Mouse (Mus musculus): ENCODE measurements at regions not wholly inside any gene's neighbourhood (a gene's known extent, or its start where the extent isn't known, plus 50 kb on each side); places are given as distances from the start of the nearest gene placed in this dataset.

- Histone ChIP-seq H3K9ac (no peak overlapping the region), H3K36me3 (no peaks in the 10 kb centered on the region), H3K4me3 (no peak overlapping the region), H3K27ac (replicated peaks) (no peak overlapping the region), H3K4me2 (no peak overlapping the region), H3K27me3 (no peaks in the 10 kb centered on the region), H3K9me3 (no peaks in the 10 kb centered on the region), H3K4me1 (replicated peaks) (no peaks in the 10 kb centered on the region)
- no peak for ATAC-seq (ENCODE audit: low FRiP score, low read depth)
- 91% methylated on average over 2 of the region's 2 CpGs for WGBS
These were observed 651.9 kb upstream of the Klhl1 start for GRCm38 (mm10) chr14:97170841-97171240.

- Histone ChIP-seq H3K4me1 (replicated peaks) (no peaks in the 10 kb centered on the region), H3K36me3 (no peaks in the 10 kb centered on the region), H3K4me2 (no peak overlapping the region), H3K9me3 (no peaks in the 10 kb centered on the region), H3K9ac (no peak overlapping the region), H3K27me3 (no peaks in the 10 kb centered on the region), H3K27ac (replicated peaks) (no peak overlapping the region), H3K4me3 (no peak overlapping the region)
- WGBS, result 93% methylated on average over 2 of the region's 2 CpGs
- no peak for ATAC-seq (ENCODE audit: low FRiP score, low read depth)
These were observed 646.9 kb upstream of the Klhl1 start for GRCm38 (mm10) chr14:97165793-97166192.

GRCm38 (mm10) chr14:97148997-97149653, 630.2 kb upstream of the Klhl1 start:
- H3K9ac ChIP-seq, result no peak overlapping the region
- 89% methylated on average over 9 of the region's 9 CpGs for WGBS
- H3K4me1 ChIP-seq (replicated peaks), result no peaks in the 10 kb centered on the region
- H3K4me2 ChIP-seq, result no peak overlapping the region
- no peak overlapping the region for H3K4me3 ChIP-seq
- H3K9me3 ChIP-seq, result no peaks in the 10 kb centered on the region
- no peak overlapping the region for H3K27ac ChIP-seq (replicated peaks)
- H3K27me3 ChIP-seq, result no peaks in the 10 kb centered on the region
- no peaks in the 10 kb centered on the region for H3K36me3 ChIP-seq
- no peak for ATAC-seq (ENCODE audit: low FRiP score, low read depth)

- Histone ChIP-seq H3K27ac (replicated peaks) (no peak overlapping the region), H3K36me3 (no peaks in the 10 kb centered on the region), H3K4me2 (no peak overlapping the region), H3K27me3 (no peaks in the 10 kb centered on the region), H3K4me3 (no peak overlapping the region), H3K9me3 (no peaks in the 10 kb centered on the region), H3K4me1 (replicated peaks) (no peaks in the 10 kb centered on the region), H3K9ac (no peak overlapping the region)
- 91% methylated on average over 8 of the region's 8 CpGs for WGBS
- ATAC-seq (ENCODE audit: low FRiP score, low read depth), result no peak
These were observed 597.2 kb upstream of the Klhl1 start for GRCm38 (mm10) chr14:97115918-97116635.

- no peaks in the 10 kb centered on the region for H3K36me3 ChIP-seq
- H3K9me3 ChIP-seq, result no peaks in the 10 kb centered on the region
- H3K4me3 ChIP-seq, result no peak overlapping the region
- no peak overlapping the region for H3K9ac ChIP-seq
- ATAC-seq (ENCODE audit: low FRiP score, low read depth), result no peak; the same call in 1 of the 2 replicates
- 48% methylated on average over 4 of the region's 4 CpGs for WGBS
- no peaks in the 10 kb centered on the region for H3K4me1 ChIP-seq (replicated peaks)
- H3K27ac ChIP-seq (replicated peaks), result no peak overlapping the region
- no peak overlapping the region for H3K4me2 ChIP-seq
- no peaks in the 10 kb centered on the region for H3K27me3 ChIP-seq
These were observed 582.3 kb upstream of the Klhl1 start for GRCm38 (mm10) chr14:97101090-97101675.

GRCm38 (mm10) chr14:97093389-97093788, 574.5 kb upstream of the Klhl1 start:
- no peak overlapping the region for H3K9ac ChIP-seq
- H3K36me3 ChIP-seq, result no peaks in the 10 kb centered on the region
- WGBS, result 82% methylated on average over 7 of the region's 7 CpGs
- no peaks in the 10 kb centered on the region for H3K27me3 ChIP-seq
- no peak for ATAC-seq (ENCODE audit: low FRiP score, low read depth)
- no peak overlapping the region for H3K4me3 ChIP-seq
- H3K4me2 ChIP-seq, result no peak overlapping the region
- no peak overlapping the region for H3K27ac ChIP-seq (replicated peaks)
- no peaks in the 10 kb centered on the region for H3K4me1 ChIP-seq (replicated peaks)
- no peaks in the 10 kb centered on the region for H3K9me3 ChIP-seq

- no peak overlapping the region for H3K4me3 ChIP-seq
- 91% methylated on average over 4 of the region's 4 CpGs for WGBS
These were observed 570.0 kb upstream of the Klhl1 start for GRCm38 (mm10) chr14:97088863-97089262.

GRCm38 (mm10) chr14:97087346-97087745, 568.4 kb upstream of the Klhl1 start:
- no peak for ATAC-seq (ENCODE audit: low FRiP score, low read depth)
- H3K9ac ChIP-seq, result no peak overlapping the region
- no peak overlapping the region for H3K4me3 ChIP-seq
- 36% methylated on average over 2 of the region's 2 CpGs for WGBS
- no peak overlapping the region for H3K4me2 ChIP-seq
- no peaks in the 10 kb centered on the region for H3K9me3 ChIP-seq
- no peaks in the 10 kb centered on the region for H3K27me3 ChIP-seq
- no peaks in the 10 kb centered on the region for H3K4me1 ChIP-seq (replicated peaks)
- H3K27ac ChIP-seq (replicated peaks), result no peak overlapping the region
- H3K36me3 ChIP-seq, result no peaks in the 10 kb centered on the region

More at GRCm38 (mm10) chr14:97088863-97089262, 570.0 kb upstream of the Klhl1 start:
- Histone ChIP-seq H3K27me3 (no peaks in the 10 kb centered on the region), H3K4me1 (replicated peaks) (no peaks in the 10 kb centered on the region), H3K4me2 (no peak overlapping the region), H3K9ac (no peak overlapping the region), H3K27ac (replicated peaks) (no peak overlapping the region), H3K9me3 (no peaks in the 10 kb centered on the region), H3K36me3 (no peaks in the 10 kb centered on the region)
- ATAC-seq (ENCODE audit: low FRiP score, low read depth), result no peak

GRCm38 (mm10) chr14:97086363-97087309, 567.7 kb upstream of the Klhl1 start:
- no peaks in the 10 kb centered on the region for H3K27me3 ChIP-seq
- H3K27ac ChIP-seq (replicated peaks), result no peak overlapping the region
- H3K36me3 ChIP-seq, result no peaks in the 10 kb centered on the region
- no peaks in the 10 kb centered on the region for H3K4me1 ChIP-seq (replicated peaks)
- WGBS, result 37% methylated on average over 5 of the region's 5 CpGs
- no peak overlapping the region for H3K4me2 ChIP-seq
- no peak for ATAC-seq (ENCODE audit: low FRiP score, low read depth)
- H3K9me3 ChIP-seq, result no peaks in the 10 kb centered on the region
- no peak overlapping the region for H3K9ac ChIP-seq
- H3K4me3 ChIP-seq, result no peak overlapping the region

- H3K4me3 ChIP-seq, result no peak overlapping the region
- no peak overlapping the region for H3K9ac ChIP-seq
- ATAC-seq (ENCODE audit: low FRiP score, low read depth), result no peak
- no peak overlapping the region for H3K4me2 ChIP-seq
- no peaks in the 10 kb centered on the region for H3K9me3 ChIP-seq
- WGBS, result 81% methylated on average over 3 of the region's 3 CpGs
- no peaks in the 10 kb centered on the region for H3K27me3 ChIP-seq
- H3K4me1 ChIP-seq (replicated peaks), result no peaks in the 10 kb centered on the region
- no peaks in the 10 kb centered on the region for H3K36me3 ChIP-seq
- no peak overlapping the region for H3K27ac ChIP-seq (replicated peaks)
These were observed 555.9 kb upstream of the Klhl1 start for GRCm38 (mm10) chr14:97074808-97075207.

- H3K9ac ChIP-seq, result no peak overlapping the region
- H3K36me3 ChIP-seq, result no peaks in the 10 kb centered on the region
- no peak for ATAC-seq (ENCODE audit: low FRiP score, low read depth)
- no peaks in the 10 kb centered on the region for H3K4me1 ChIP-seq (replicated peaks)
- H3K4me3 ChIP-seq, result no peak overlapping the region
- no peak overlapping the region for H3K4me2 ChIP-seq
- no peak overlapping the region for H3K27ac ChIP-seq (replicated peaks)
- WGBS, result 45% methylated on average over 3 of the region's 3 CpGs
- no peaks in the 10 kb centered on the region for H3K9me3 ChIP-seq
- H3K27me3 ChIP-seq, result no peaks in the 10 kb centered on the region
These were observed 549.9 kb upstream of the Klhl1 start for GRCm38 (mm10) chr14:97068770-97069169.

GRCm38 (mm10) chr14:97068313-97068712, 549.4 kb upstream of the Klhl1 start:
- Histone ChIP-seq H3K4me1 (replicated peaks) (no peaks in the 10 kb centered on the region), H3K27me3 (no peaks in the 10 kb centered on the region), H3K27ac (replicated peaks) (no peak overlapping the region), H3K4me2 (no peak overlapping the region), H3K4me3 (no peak overlapping the region), H3K9me3 (no peaks in the 10 kb centered on the region), H3K9ac (no peak overlapping the region), H3K36me3 (no peaks in the 10 kb centered on the region)
- WGBS, result 71% methylated on average over 5 of the region's 5 CpGs
- no peak for ATAC-seq (ENCODE audit: low FRiP score, low read depth)
